Mouse (Mus musculus) CH12.LX (cell line): Measurements from ENCODE around the gene Sema3b. TPM values are rescaled to one million over a fixed set of nuclear protein-coding genes. Genes with fewer than 3 reads are reported as not detected.

ENCODE experiments used
- DNase-seq: peaks from one replicate; pipeline ENCODE4 v3.0.0-alpha.2; 2013; ENCODE audit errors: extremely low read depth
- H3K27ac ChIP-seq: 2 replicates; pipeline ENCODE4 v1.5.1; 2012; ENCODE audit warnings: low read depth, mild to moderate bottlenecking, control low read depth, moderate library complexity; ENCODE audit not compliant: insufficient read depth
- H3K27me3 ChIP-seq: replicated peaks from 2 replicates; pipeline ENCODE3; 2012; ENCODE audit warnings: inconsistent platforms
- H3K36me3 ChIP-seq, 2 experiments: replicated peaks in 1 of 2; 2 replicates each; pipeline versions ENCODE3 to v1.6.1; 2012; ENCODE audit warnings: inconsistent platforms in 1 of 2, low read length in 1 of 2, mild to moderate bottlenecking in 1 of 2, mixed read lengths in 1 of 2, moderate library complexity in 1 of 2; ENCODE audit not compliant: control insufficient read depth in 1 of 2, insufficient read depth in 1 of 2
- H3K4me1 ChIP-seq, 2 experiments: 2 replicates each; pipeline ENCODE4 v1.6.1; 2012; ENCODE audit warnings: inconsistent platforms in 1 of 2, moderate library complexity in 1 of 2; ENCODE audit not compliant: insufficient read depth in 2 of 2, control insufficient read depth in 1 of 2
- H3K4me2 ChIP-seq: 2 replicates; pipeline ENCODE4 v1.6.1; 2012; ENCODE audit warnings: low read depth, mild to moderate bottlenecking, control low read depth; ENCODE audit not compliant: poor library complexity, insufficient read depth, severe bottlenecking
- H3K4me3 ChIP-seq, 3 experiments: fragments of 150-350 bp in 1 of 3; sonication (generic) in 1 of 3; replicated peaks in 1 of 3; 2 replicates each; pipeline versions ENCODE3 to v1.5.1; 2011 to 2012; ENCODE audit warnings: low read depth in 2 of 3, low read length in 2 of 3, mild to moderate bottlenecking in 2 of 3, moderate library complexity in 2 of 3, control low read depth in 1 of 3, improper control_type of control experiment in 1 of 3, inconsistent platforms in 1 of 3, mixed read lengths in 1 of 3; ENCODE audit not compliant: poor library complexity in 1 of 3
- H3K79me2 ChIP-seq: replicated peaks from 2 replicates; pipeline ENCODE4 v1.6.1; 2012; ENCODE audit warnings: mild to moderate bottlenecking, moderate library complexity; ENCODE audit not compliant: control insufficient read depth, poor library complexity, insufficient read depth, severe bottlenecking; ENCODE audit errors: extremely low read depth
- H3K9ac ChIP-seq: 2 replicates; pipeline ENCODE4 v1.6.1; 2012; ENCODE audit warnings: low read depth, mild to moderate bottlenecking, control low read depth, moderate library complexity; ENCODE audit not compliant: insufficient read depth
- H3K9me3 ChIP-seq: replicated peaks from 2 replicates; pipeline ENCODE3; 2012; ENCODE audit warnings: low read length, inconsistent platforms, mixed read lengths
- CHD1 ChIP-seq: IDR thresholded peaks from 2 replicates; pipeline ENCODE4 v1.6.1; 2012; ENCODE audit warnings: low read depth, low read length, improper control_type of control experiment, inconsistent platforms
- CHD2 ChIP-seq: IDR thresholded peaks from 2 replicates; pipeline ENCODE4 v1.6.1; 2011; ENCODE audit warnings: low read length, improper control_type of control experiment
- CTCF ChIP-seq, 2 experiments: IDR thresholded peaks in 1 of 2; conservative IDR thresholded peaks in 1 of 2; 2 replicates each; pipeline ENCODE4 v1.5.1; 2011 to 2012; ENCODE audit warnings: low read depth in 2 of 2, low read length in 2 of 2, improper control_type of control experiment in 1 of 2, inconsistent platforms in 1 of 2, mild to moderate bottlenecking in 1 of 2, moderate library complexity in 1 of 2
- E2F4 ChIP-seq: IDR thresholded peaks from 2 replicates; pipeline ENCODE4 v1.6.1; 2011; ENCODE audit warnings: low read depth, low read length, improper control_type of control experiment; ENCODE audit not compliant: insufficient replicate concordance
- ELF1 ChIP-seq: IDR thresholded peaks from 2 replicates; pipeline ENCODE4 v1.6.1; 2014; ENCODE audit warnings: low read depth, mild to moderate bottlenecking, inconsistent platforms, low read length, improper control_type of control experiment
- EP300 ChIP-seq: IDR thresholded peaks from 2 replicates; pipeline ENCODE4 v1.6.1; 2011; ENCODE audit warnings: low read length, improper control_type of control experiment
- ETS1 ChIP-seq: conservative IDR thresholded peaks from 2 replicates; pipeline ENCODE4 v1.6.1; 2012; ENCODE audit warnings: low read depth, mild to moderate bottlenecking, inconsistent platforms, low read length, improper control_type of control experiment, moderate library complexity
- GABPA ChIP-seq: IDR thresholded peaks from 2 replicates; pipeline ENCODE4 v1.6.1; 2012; ENCODE audit warnings: low read depth, low read length, improper control_type of control experiment, inconsistent platforms; ENCODE audit not compliant: insufficient replicate concordance
- IRF4 ChIP-seq: IDR thresholded peaks from 2 replicates; pipeline ENCODE4 v1.6.1; 2014; ENCODE audit warnings: low read depth, mild to moderate bottlenecking, inconsistent platforms, low read length, improper control_type of control experiment
- JUND ChIP-seq: conservative IDR thresholded peaks from 2 replicates; pipeline ENCODE4 v1.6.1; 2011; ENCODE audit warnings: low read depth, low read length, improper control_type of control experiment
- KAT2A ChIP-seq: IDR thresholded peaks from 2 replicates; pipeline ENCODE4 v1.6.1; 2012; ENCODE audit warnings: low read length, improper control_type of control experiment, inconsistent platforms; ENCODE audit not compliant: insufficient replicate concordance
- MAFK ChIP-seq: IDR thresholded peaks from 2 replicates; pipeline ENCODE4 v1.6.1; 2011; ENCODE audit warnings: low read length, improper control_type of control experiment; ENCODE audit not compliant: insufficient replicate concordance
- MAX ChIP-seq: IDR thresholded peaks from 2 replicates; pipeline ENCODE4 v1.6.1; 2011; ENCODE audit warnings: low read length, improper control_type of control experiment
- MAZ ChIP-seq: IDR thresholded peaks from 2 replicates; pipeline ENCODE4 v1.6.1; 2012; ENCODE audit warnings: low read depth, mild to moderate bottlenecking, inconsistent platforms, low read length, improper control_type of control experiment, moderate library complexity
- MEF2A ChIP-seq: IDR thresholded peaks from 2 replicates; pipeline ENCODE4 v1.6.1; 2014; ENCODE audit warnings: low read depth, mild to moderate bottlenecking, inconsistent platforms, low read length, improper control_type of control experiment, borderline replicate concordance
- MXI1 ChIP-seq: IDR thresholded peaks from 2 replicates; pipeline ENCODE4 v1.6.1; 2011; ENCODE audit warnings: mild to moderate bottlenecking, low read depth, low read length, improper control_type of control experiment
- MYC ChIP-seq: IDR thresholded peaks from 2 replicates; pipeline ENCODE4 v1.6.1; 2011; ENCODE audit warnings: low read depth, mild to moderate bottlenecking, improper control_type of control experiment, low read length
- NELFE ChIP-seq: IDR thresholded peaks from 2 replicates; pipeline ENCODE4 v1.6.1; 2011; ENCODE audit warnings: low read depth, low read length, improper control_type of control experiment
- NRF1 ChIP-seq: IDR thresholded peaks from 2 replicates; pipeline ENCODE4 v1.6.1; 2014; ENCODE audit warnings: low read depth, mild to moderate bottlenecking, inconsistent platforms, low read length, improper control_type of control experiment, moderate library complexity
- PAX5 ChIP-seq: IDR thresholded peaks from 2 replicates; pipeline ENCODE4 v1.6.1; 2012; ENCODE audit warnings: low read length, inconsistent platforms, mixed read lengths
- POLR2A ChIP-seq: IDR thresholded peaks from 2 replicates; pipeline ENCODE4 v1.6.1; 2011; ENCODE audit warnings: low read depth, mild to moderate bottlenecking, improper control_type of control experiment, low read length
- POLR2AphosphoS2 ChIP-seq: IDR thresholded peaks from 2 replicates; pipeline ENCODE4 v1.6.1; 2011; ENCODE audit warnings: low read depth, low read length, improper control_type of control experiment
- RAD21 ChIP-seq: IDR thresholded peaks from 2 replicates; pipeline ENCODE4 v1.6.1; 2011; ENCODE audit warnings: low read depth, mild to moderate bottlenecking, low read length, improper control_type of control experiment, moderate library complexity
- RCOR1 ChIP-seq: conservative IDR thresholded peaks from 2 replicates; pipeline ENCODE4 v1.6.1; 2012; ENCODE audit warnings: low read depth, mild to moderate bottlenecking, inconsistent platforms, low read length, improper control_type of control experiment
- SIN3A ChIP-seq: IDR thresholded peaks from 2 replicates; pipeline ENCODE4 v1.6.1; 2012; ENCODE audit warnings: low read length, improper control_type of control experiment, inconsistent platforms
- TBP ChIP-seq: conservative IDR thresholded peaks from 2 replicates; pipeline ENCODE4 v1.6.1; 2011; ENCODE audit warnings: low read depth, low read length, improper control_type of control experiment
- TCF12 ChIP-seq: IDR thresholded peaks from 2 replicates; pipeline ENCODE4 v1.6.1; 2014; ENCODE audit warnings: low read depth, mild to moderate bottlenecking, inconsistent platforms, low read length, improper control_type of control experiment
- UBTF ChIP-seq: IDR thresholded peaks from 2 replicates; pipeline ENCODE4 v1.6.1; 2012; ENCODE audit warnings: low read depth, mild to moderate bottlenecking, inconsistent platforms, low read length, improper control_type of control experiment, moderate library complexity
- USF1 ChIP-seq: IDR thresholded peaks from 2 replicates; pipeline ENCODE4 v1.6.1; 2014; ENCODE audit warnings: low read depth, mild to moderate bottlenecking, inconsistent platforms, low read length, improper control_type of control experiment
- USF2 ChIP-seq: conservative IDR thresholded peaks from 2 replicates; pipeline ENCODE4 v1.6.1; 2011; ENCODE audit warnings: low read depth, low read length, improper control_type of control experiment
- ZC3H11A ChIP-seq: IDR thresholded peaks from 2 replicates; pipeline ENCODE4 v1.6.1; 2012; ENCODE audit warnings: low read depth, mild to moderate bottlenecking, inconsistent platforms, low read length, improper control_type of control experiment
- ZKSCAN1 ChIP-seq: IDR thresholded peaks from 2 replicates; pipeline ENCODE4 v1.6.1; 2012; ENCODE audit warnings: low read depth, inconsistent platforms, low read length, improper control_type of control experiment, borderline replicate concordance
- ZNF384 ChIP-seq: IDR thresholded peaks from 2 replicates; pipeline ENCODE4 v1.6.1; 2012; ENCODE audit warnings: low read depth, low read length, improper control_type of control experiment, inconsistent platforms
- dilution Hi-C: fragments of 300-500 bp; cut with MboI; formaldehyde crosslinking; loops from 2 replicates; pipeline ENCODE4 v1.14.3; 2020; ENCODE audit warnings: low sequenced_read_pairs; ENCODE audit not compliant: extremely low pct_unique_long_range_greater_than_20kb, extremely low pct_ligation_motif_present
- in situ Hi-C: fragments of 300-500 bp; cut with MboI; formaldehyde crosslinking; loops from 3 replicates; pipeline ENCODE4 v1.14.3; 2019; ENCODE audit warnings: low sequenced_read_pairs, low pct_ligation_motif_present, low pct_unique_long_range_greater_than_20kb, mixed read lengths
- polyA plus RNA-seq: library from polyadenylated mRNA; unstranded; fragments of >175 nt; gene quantifications from 2 replicates; pipeline ENCODE4 v1.2.1, GENCODE M21; 2012; ENCODE audit warnings: low read depth; ENCODE audit not compliant: insufficient read length
- total RNA-seq, 2 experiments: library from RNA; depleted of rRNA; stranded (reverse); fragments of 300-350 nt in 1 of 2; fragments of >200 nt in 1 of 2; gene quantifications; 2 replicates each; pipeline ENCODE4 v1.2.3; 2012 to 2014

Gene Sema3b
- total and polyA plus RNA-seq, 3 experiments: 4.3 to 11.6 (median 8.0) TPM

DNA sequence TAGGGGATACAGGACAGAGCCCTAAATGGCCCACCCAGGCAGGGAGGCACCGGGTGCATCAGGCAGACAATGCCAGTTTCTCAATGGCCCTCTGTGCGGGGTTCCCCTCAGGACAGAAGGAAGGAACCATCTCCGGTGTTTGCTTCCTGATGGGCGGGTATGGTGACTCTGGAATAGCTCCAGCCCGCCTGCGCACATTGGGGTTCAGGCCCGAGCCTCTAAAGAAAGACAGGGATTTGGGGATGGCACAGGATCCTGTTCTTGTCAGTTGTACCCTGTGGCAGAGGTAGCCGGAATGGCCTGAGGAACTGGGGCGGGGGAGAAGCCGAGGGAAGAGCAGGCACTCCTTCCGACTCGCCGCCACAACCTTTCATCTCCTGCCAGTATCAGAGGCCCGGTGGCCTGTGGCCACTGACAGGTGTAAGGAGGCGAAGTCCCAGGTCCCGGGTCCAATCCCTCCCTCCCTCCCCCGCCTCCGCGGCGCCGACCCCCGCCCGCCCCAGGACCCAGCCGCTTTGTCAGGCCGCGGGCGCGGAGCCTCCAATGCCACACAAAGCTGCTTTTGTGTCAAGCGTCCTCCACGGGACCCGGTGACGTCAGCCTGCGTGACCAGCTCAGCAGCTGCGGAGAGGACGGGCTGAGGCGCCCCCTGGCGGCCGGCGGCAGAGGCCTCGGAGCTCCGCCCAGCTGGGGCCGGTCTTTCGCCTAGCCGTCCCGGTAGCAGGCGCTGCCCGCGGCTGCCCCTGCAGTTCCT, 3.3 kb upstream of the Sema3b start (continued):
- no peak for TF ChIP-seq ZKSCAN1
- TF ChIP-seq RCOR1: 0 out of 2 replicates have a peak, but pooled peaks have one; percentile 28
- TF ChIP-seq NRF1: peak; percentile 52
- no peak for TF ChIP-seq PAX5
- TF ChIP-seq MYC: peak; percentile 37; the same call in 1 of the 2 replicates
- no peak for TF ChIP-seq CHD1
- TF ChIP-seq POLR2A: no peak
- no peak for TF ChIP-seq KAT2A
- peak; percentile 81 for TF ChIP-seq RAD21
- peak; percentile 71 for TF ChIP-seq ZC3H11A

DNA sequence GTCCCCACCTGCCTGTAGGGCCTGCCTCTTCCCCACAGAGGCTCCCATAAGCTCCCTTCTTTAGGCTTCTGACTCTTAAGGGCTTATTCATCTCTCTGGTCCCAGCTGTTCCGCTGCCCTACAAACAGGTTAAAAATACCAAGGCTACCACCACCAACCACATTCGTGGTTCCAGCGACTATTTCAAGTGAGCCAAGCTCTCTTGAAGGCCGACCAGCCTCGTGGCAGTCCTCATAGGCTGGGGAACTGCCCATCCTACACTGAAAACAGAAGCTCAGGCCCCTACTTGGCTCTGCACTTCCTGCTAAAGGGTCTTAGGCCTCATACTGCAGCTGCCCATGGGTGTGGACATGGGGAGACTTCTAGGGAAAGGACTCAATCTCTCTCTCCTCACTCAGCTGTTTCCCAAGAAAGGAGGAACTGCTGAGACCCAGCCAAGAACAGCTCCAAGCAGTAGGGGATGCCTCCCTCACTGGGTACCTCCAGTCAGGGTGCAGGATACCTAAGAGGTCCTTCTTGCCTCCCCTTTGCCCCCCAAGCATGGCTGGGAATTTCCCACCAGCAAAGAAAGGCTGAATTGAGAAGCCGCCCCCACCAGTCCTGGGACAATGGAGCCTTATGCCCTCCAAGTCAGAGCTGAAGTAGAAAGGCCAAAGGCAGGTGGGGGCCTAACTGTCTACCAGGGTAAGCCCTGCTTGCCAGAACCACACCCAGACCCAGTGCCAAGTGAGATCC, 2.6 kb upstream of the Sema3b start:
- Histone ChIP-seq H3K9ac (peak overlapping the region; percentile 78), H3K4me2 (peak overlapping the region; percentile 87; the same call in 1 of the 2 replicates), H3K36me3 (peaks cover 24 to 31% of the 10 kb centered on the region in 2 experiments), H3K27ac (peak overlapping the region; percentile 84), H3K9me3 (no peaks in the 10 kb centered on the region), H3K79me2 (no peaks in the 10 kb centered on the region), H3K4me1 (peaks cover 29 to 62% of the 10 kb centered on the region in 2 experiments), H3K4me3 (peak overlapping the region in 2 of 3 experiments; percentile 31 to 44)
- in situ Hi-C loops: no loop called here
- TF ChIP-seq TBP: 0 out of 2 replicates have a peak, but pooled peaks have one; percentile 11
- TF ChIP-seq ZC3H11A: no peak
- TF ChIP-seq CHD2: no peak
- no peak for TF ChIP-seq CTCF (conservative IDR thresholded peaks at IDR 0.05 in 1 of 2, IDR thresholded peaks at IDR 0.05 in 1 of 2; ENCODE audit: low read depth in 2 of 2, low read length in 2 of 2)
- TF ChIP-seq ELF1: peak; percentile 48
- peak; percentile 34; the same call in 1 of the 2 replicates for TF ChIP-seq NELFE
- peak; percentile 41; the same call in 1 of the 2 replicates for TF ChIP-seq RCOR1
- no peak for TF ChIP-seq UBTF
- no peak for TF ChIP-seq JUND
- no peak for TF ChIP-seq ZKSCAN1
- 0 out of 2 replicates have a peak, but pooled peaks have one; percentile 53 for TF ChIP-seq MYC
- TF ChIP-seq IRF4: no peak
- peak; percentile 77 for TF ChIP-seq ETS1
- no peak for TF ChIP-seq MAFK
- 0 out of 2 replicates have a peak, but pooled peaks have one; percentile 37 for TF ChIP-seq CHD1
- TF ChIP-seq ZNF384: no peak
- TF ChIP-seq GABPA: no peak
- TF ChIP-seq SIN3A: no peak; the same call in 1 of the 2 replicates
- no peak for TF ChIP-seq E2F4
- TF ChIP-seq POLR2AphosphoS2: no peak
- TF ChIP-seq MAZ: 0 out of 2 replicates have a peak, but pooled peaks have one; percentile 26
- peak; percentile 50; the same call in 1 of the 2 replicates for TF ChIP-seq TCF12
- TF ChIP-seq POLR2A: no peak
- peak; percentile 71; the same call in 1 of the 2 replicates for TF ChIP-seq MAX
- TF ChIP-seq USF2: no peak
- peak; percentile 81 for TF ChIP-seq MEF2A
- TF ChIP-seq MXI1: no peak
- no peak for TF ChIP-seq EP300
- TF ChIP-seq USF1: no peak
- TF ChIP-seq, all 38 proteins: peak for 11
- H3K27me3 ChIP-seq: no peaks in the 10 kb centered on the region
- dilution Hi-C loops: no loop called here
- peak; percentile 76 for DNase-seq
